Mouse (Mus musculus) heart, embryonic 16.5 days (tissue): ENCODE results near the gene Cdk4. TPM values are rescaled to one million over a fixed set of nuclear protein-coding genes. Genes with fewer than 3 reads are reported as not detected.

Experiments used
- ATAC-seq: fragments of 200-750 bp; cut with Nextera tagmentation; replicated peaks from 2 replicates; pipeline ENCODE4 v1.8.0; 2017; ENCODE audit warnings: moderate number of reproducible peaks; ENCODE audit not compliant: insufficient read depth, low FRiP score; ENCODE audit errors: extremely low read depth
- H3K27ac ChIP-seq: fragments of 300-500 bp; sonication (generic); 2 replicates; pipeline ENCODE4 v1.5.1; 2014; ENCODE audit warnings: mild to moderate bottlenecking, low read length, control low read depth, moderate library complexity
- H3K27me3 ChIP-seq: fragments of 300-500 bp; sonication (generic); 2 replicates; pipeline ENCODE4 v1.6.1; 2014; ENCODE audit warnings: low read length, mixed read lengths; ENCODE audit not compliant: control insufficient read depth, insufficient read depth
- H3K36me3 ChIP-seq: fragments of 300-500 bp; sonication (generic); 2 replicates; pipeline ENCODE4 v1.6.1; 2014; ENCODE audit not compliant: control insufficient read depth, insufficient read depth
- H3K4me1 ChIP-seq: fragments of 300-500 bp; sonication (generic); 2 replicates; pipeline ENCODE4 v1.6.1; 2014; ENCODE audit warnings: low read length, mixed read lengths; ENCODE audit not compliant: control insufficient read depth, insufficient read depth
- H3K4me2 ChIP-seq: fragments of 300-500 bp; sonication (generic); 2 replicates; pipeline ENCODE4 v1.6.1; 2014; ENCODE audit warnings: low read depth, mild to moderate bottlenecking, control low read depth, low read length
- H3K4me3 ChIP-seq: fragments of 300-500 bp; sonication (generic); 2 replicates; pipeline ENCODE4 v1.5.1; 2014; ENCODE audit warnings: mild to moderate bottlenecking, control low read depth, low read length
- H3K9ac ChIP-seq: fragments of 300-500 bp; sonication (generic); 2 replicates; pipeline ENCODE4 v1.6.1; 2014; ENCODE audit warnings: low read length, control low read depth
- H3K9me3 ChIP-seq: fragments of 300-500 bp; sonication (generic); replicated peaks from 2 replicates; pipeline ENCODE4 v1.6.1; 2016; ENCODE audit warnings: low read length; ENCODE audit not compliant: control insufficient read depth
- WGBS: fragments of 180-500 bp; shearing (Covaris S2); extraction: QIAGEN DNeasy Blood & Tissue Kit; methylation state at CpG from one replicate; pipeline ENCODE4 v1.1.7; 2014; 5-methylcytosine and 5-hydroxymethylcytosine counted together
- polyA plus RNA-seq: library from polyadenylated mRNA; unstranded; fragments of >200 nt; fragmentation: Nextera tagmentation; extraction: Ambion mirVana; gene quantifications from 2 replicates; pipeline ENCODE4 v1.2.1, GENCODE M21; 2015

The Cdk4 gene
- 834 and 885 TPM in 2 replicates for polyA plus RNA-seq

GRCm38 (mm10) chr10:127063239-127063872 lies at the start of gene Cdk4:
Gene Cdk4 (plus strand): TSS chr10:127063534.
- no peaks in the 10 kb centered on the region for H3K9me3 ChIP-seq
- peak within 1 kb of the TSS; percentile 83 for H3K27ac ChIP-seq
- peak within 1 kb of the TSS; percentile 72 for H3K4me3 ChIP-seq
- peak; percentile 91 for ATAC-seq
- peaks cover 13% of the 10 kb centered on the region for H3K4me1 ChIP-seq
- WGBS = under 1% methylated on average over 46 of the region's 46 CpGs
- peak within 1 kb of the TSS; percentile 89 for H3K4me2 ChIP-seq
- H3K27me3 ChIP-seq = peaks cover 9% of the 10 kb centered on the region
- H3K36me3 ChIP-seq = peaks cover 37% of the 10 kb centered on the region
- peak within 1 kb of the TSS; percentile 89 for H3K9ac ChIP-seq

GRCm38 (mm10) chr10:127016488-127016887 lies 46.8 kb upstream of the Cdk4 start:
- H3K4me2 ChIP-seq = no peak overlapping the region
- no peak overlapping the region for H3K27ac ChIP-seq
- no peak overlapping the region for H3K9ac ChIP-seq
- no peak overlapping the region for H3K4me3 ChIP-seq
- no peaks in the 10 kb centered on the region for H3K4me1 ChIP-seq
- H3K9me3 ChIP-seq = no peaks in the 10 kb centered on the region
- 57% methylated on average over 5 of the region's 5 CpGs for WGBS
- H3K27me3 ChIP-seq = no peaks in the 10 kb centered on the region
- 0 out of 2 replicates have a peak, but pooled peaks cover 4% of the 10 kb centered on the region for H3K36me3 ChIP-seq
- no peak for ATAC-seq

- WGBS = 21% methylated on average over 2 of the region's 2 CpGs
- H3K4me3 ChIP-seq = no peak overlapping the region
- H3K4me1 ChIP-seq = no peaks in the 10 kb centered on the region
- no peak for ATAC-seq
- H3K4me2 ChIP-seq = no peak overlapping the region
- no peaks in the 10 kb centered on the region for H3K9me3 ChIP-seq
- H3K27me3 ChIP-seq = no peaks in the 10 kb centered on the region
- no peak overlapping the region for H3K27ac ChIP-seq
- H3K36me3 ChIP-seq = 0 out of 2 replicates have a peak, but pooled peaks cover 5% of the 10 kb centered on the region
- H3K9ac ChIP-seq = no peak overlapping the region
These were observed 46.3 kb upstream of the Cdk4 start for GRCm38 (mm10) chr10:127017071-127017470.

DNA sequence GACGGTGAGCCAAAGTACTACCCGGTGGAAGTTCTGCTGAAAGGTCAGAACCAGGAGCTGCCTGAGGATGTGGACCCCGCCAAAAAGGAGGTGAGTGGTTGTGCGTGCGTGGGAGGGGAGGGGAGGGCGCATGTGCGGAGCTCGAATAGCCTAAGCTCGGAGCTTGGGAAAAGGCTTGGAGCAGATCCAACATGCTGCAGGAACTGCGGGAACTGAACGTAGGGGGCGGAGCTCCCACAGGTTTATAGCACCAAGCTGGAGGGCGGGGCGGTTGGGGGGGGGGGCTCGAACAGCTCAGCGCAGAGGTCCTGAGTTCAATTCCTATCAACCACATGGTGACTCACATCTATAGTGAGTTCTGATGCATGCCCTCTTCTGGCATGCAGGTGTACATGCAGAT lies 44.9 kb upstream of the Cdk4 start:
- ATAC-seq = no peak
- Histone ChIP-seq H3K27me3 (no peaks in the 10 kb centered on the region), H3K4me3 (no peak overlapping the region), H3K27ac (no peak overlapping the region), H3K9me3 (no peaks in the 10 kb centered on the region), H3K36me3 (peaks cover 14% of the 10 kb centered on the region), H3K4me2 (no peak overlapping the region), H3K4me1 (no peaks in the 10 kb centered on the region), H3K9ac (no peak overlapping the region)
- 77% methylated on average over 16 of the region's 16 CpGs for WGBS

- Histone ChIP-seq H3K4me2 (peak within 1 kb of the TSS; percentile 89), H3K4me3 (peak within 1 kb of the TSS; percentile 98), H3K9ac (peak within 1 kb of the TSS; percentile 98), H3K9me3 (no peaks in the 10 kb centered on the region), H3K36me3 (peaks cover 27% of the 10 kb centered on the region), H3K27me3 (no peaks in the 10 kb centered on the region), H3K27ac (peak within 1 kb of the TSS; percentile 76), H3K4me1 (peaks cover 5% of the 10 kb centered on the region; the same call in 1 of the 2 replicates)
- ATAC-seq = peak; percentile 86
- WGBS = 5% methylated on average over 53 of the region's 56 CpGs
These were observed 32.7 kb upstream of the Cdk4 start, which contains the start of gene Tsfm for GRCm38 (mm10) chr10:127030336-127031296. Gene Tsfm (minus strand): TSS chr10:127030840.

- WGBS = 77% methylated on average over 8 of the region's 8 CpGs
- ATAC-seq = no peak
- Histone ChIP-seq H3K9ac (no peak overlapping the region), H3K4me3 (no peak overlapping the region), H3K27me3 (no peaks in the 10 kb centered on the region), H3K9me3 (no peaks in the 10 kb centered on the region), H3K4me1 (peaks cover 5% of the 10 kb centered on the region; the same call in 1 of the 2 replicates), H3K36me3 (peaks cover 7% of the 10 kb centered on the region; the same call in 1 of the 2 replicates), H3K27ac (no peak overlapping the region), H3K4me2 (no peak overlapping the region)
These were observed 30.0 kb upstream of the Cdk4 start for GRCm38 (mm10) chr10:127033301-127033741.

DNA sequence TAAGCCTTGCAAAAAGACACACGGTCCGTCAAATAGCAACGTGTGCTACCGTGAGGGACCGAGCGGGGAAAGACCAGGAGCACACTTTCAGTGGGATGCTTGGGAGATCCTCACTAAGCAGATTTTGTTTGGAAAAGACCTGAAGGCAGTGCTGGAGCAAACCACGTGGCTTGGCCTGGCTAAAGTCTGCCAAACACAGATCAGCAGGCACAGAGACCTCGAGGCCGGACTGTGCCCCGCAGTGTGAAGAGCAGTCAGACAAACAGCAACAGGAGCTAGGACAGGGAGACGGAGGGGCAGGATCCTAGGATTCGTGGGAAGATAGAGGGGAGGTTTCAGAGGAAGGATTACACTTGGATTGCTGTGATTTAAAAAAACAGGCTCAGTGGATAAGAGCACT lies 27.1 kb upstream of the Cdk4 start:
- Histone ChIP-seq H3K36me3 (no peaks in the 10 kb centered on the region), H3K27me3 (no peaks in the 10 kb centered on the region), H3K27ac (no peak overlapping the region), H3K9me3 (no peaks in the 10 kb centered on the region), H3K4me2 (no peak overlapping the region), H3K4me3 (no peak overlapping the region), H3K4me1 (0 out of 2 replicates have a peak, but pooled peaks cover 3% of the 10 kb centered on the region), H3K9ac (no peak overlapping the region)
- WGBS = 79% methylated on average over 12 of the region's 12 CpGs
- ATAC-seq = no peak

DNA sequence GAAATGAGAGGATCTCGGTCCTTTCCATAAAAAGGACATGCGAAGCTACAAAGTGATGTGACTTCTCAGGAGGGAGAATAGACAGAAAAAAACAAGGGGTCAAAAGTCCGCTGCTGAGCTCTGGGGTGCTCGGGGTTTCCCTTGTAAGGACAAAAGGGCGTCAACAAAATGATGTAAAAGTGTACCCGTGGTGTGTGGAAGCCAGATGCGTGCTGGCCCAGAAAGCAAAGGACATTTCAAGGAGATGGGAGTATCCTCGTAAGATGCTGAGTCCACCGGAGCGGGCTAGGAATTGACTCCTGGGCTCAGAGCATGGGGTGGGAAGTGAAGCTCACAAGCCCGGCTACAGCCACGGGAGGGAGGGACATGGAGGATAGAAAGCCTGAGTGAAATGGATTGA lies 25.7 kb upstream of the Cdk4 start:
- no peaks in the 10 kb centered on the region for H3K36me3 ChIP-seq
- H3K27me3 ChIP-seq = no peaks in the 10 kb centered on the region
- H3K9ac ChIP-seq = no peak overlapping the region
- 66% methylated on average over 12 of the region's 12 CpGs for WGBS
- no peak for ATAC-seq
- H3K4me2 ChIP-seq = no peak overlapping the region
- H3K27ac ChIP-seq = no peak overlapping the region
- H3K9me3 ChIP-seq = no peaks in the 10 kb centered on the region
- H3K4me1 ChIP-seq = peaks cover 7% of the 10 kb centered on the region
- no peak overlapping the region for H3K4me3 ChIP-seq
